Mouse (Mus musculus) heart, embryonic 16.5 days (tissue): ENCODE data around the gene Evl. TPM values are rescaled to one million over a fixed set of nuclear protein-coding genes. Genes with fewer than 3 reads are reported as not detected.

Source experiments
- ATAC-seq: fragments of 200-750 bp; cut with Nextera tagmentation; replicated peaks from 2 replicates; pipeline ENCODE4 v1.8.0; 2017; ENCODE audit warnings: moderate number of reproducible peaks; ENCODE audit not compliant: insufficient read depth, low FRiP score; ENCODE audit errors: extremely low read depth
- H3K27ac ChIP-seq: fragments of 300-500 bp; sonication (generic); 2 replicates; pipeline ENCODE4 v1.5.1; 2014; ENCODE audit warnings: mild to moderate bottlenecking, low read length, control low read depth, moderate library complexity
- H3K27me3 ChIP-seq: fragments of 300-500 bp; sonication (generic); 2 replicates; pipeline ENCODE4 v1.6.1; 2014; ENCODE audit warnings: low read length, mixed read lengths; ENCODE audit not compliant: control insufficient read depth, insufficient read depth
- H3K36me3 ChIP-seq: fragments of 300-500 bp; sonication (generic); 2 replicates; pipeline ENCODE4 v1.6.1; 2014; ENCODE audit not compliant: control insufficient read depth, insufficient read depth
- H3K4me1 ChIP-seq: fragments of 300-500 bp; sonication (generic); 2 replicates; pipeline ENCODE4 v1.6.1; 2014; ENCODE audit warnings: low read length, mixed read lengths; ENCODE audit not compliant: control insufficient read depth, insufficient read depth
- H3K4me2 ChIP-seq: fragments of 300-500 bp; sonication (generic); 2 replicates; pipeline ENCODE4 v1.6.1; 2014; ENCODE audit warnings: low read depth, mild to moderate bottlenecking, control low read depth, low read length
- H3K4me3 ChIP-seq: fragments of 300-500 bp; sonication (generic); 2 replicates; pipeline ENCODE4 v1.5.1; 2014; ENCODE audit warnings: mild to moderate bottlenecking, control low read depth, low read length
- H3K9ac ChIP-seq: fragments of 300-500 bp; sonication (generic); 2 replicates; pipeline ENCODE4 v1.6.1; 2014; ENCODE audit warnings: low read length, control low read depth
- H3K9me3 ChIP-seq: fragments of 300-500 bp; sonication (generic); replicated peaks from 2 replicates; pipeline ENCODE4 v1.6.1; 2016; ENCODE audit warnings: low read length; ENCODE audit not compliant: control insufficient read depth
- WGBS: fragments of 180-500 bp; shearing (Covaris S2); extraction: QIAGEN DNeasy Blood & Tissue Kit; methylation state at CpG from one replicate; pipeline ENCODE4 v1.1.7; 2014; 5-methylcytosine and 5-hydroxymethylcytosine counted together
- microRNA counts: library from miRNA; unstranded; fragments of <30 nt; microRNA quantifications from one replicate; lab custom pipeline; 2016
- microRNA-seq: library from miRNA; unstranded; fragments of <30 nt; microRNA quantifications from one replicate; pipeline ENCODE4, GENCODE M21; 2017
- polyA plus RNA-seq: library from polyadenylated mRNA; unstranded; fragments of >200 nt; fragmentation: Nextera tagmentation; extraction: Ambion mirVana; gene quantifications from 2 replicates; pipeline ENCODE4 v1.2.1, GENCODE M21; 2015

The Evl gene
- polyA plus RNA-seq, 1 experiment from 2014 or later = 25.8 TPM

GRCm38 (mm10) chr12:108722464-108722863, 167.9 kb downstream of the Evl start:
- no peaks in the 10 kb centered on the region for H3K36me3 ChIP-seq

DNA sequence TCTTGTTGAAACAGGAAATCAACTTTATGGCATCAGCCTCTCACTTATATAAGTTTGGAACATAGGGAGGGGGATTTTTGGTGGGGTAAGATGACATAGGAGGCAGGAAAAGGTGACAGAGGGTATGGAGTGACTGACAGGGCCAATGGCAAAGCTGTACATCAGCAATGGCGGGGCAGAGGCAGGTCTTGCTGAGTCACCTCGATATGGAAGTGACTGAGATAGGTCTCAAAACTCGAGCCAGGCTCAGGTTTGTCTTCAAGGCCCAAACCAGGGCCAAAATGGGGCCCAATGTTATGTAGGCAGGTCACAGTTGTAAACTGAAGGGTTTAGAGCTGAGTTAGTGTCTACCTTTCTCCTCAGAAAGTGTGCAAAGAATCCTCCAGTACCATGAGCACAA, 169.3 kb downstream of the Evl start:
- H3K9ac ChIP-seq = no peak overlapping the region

More at GRCm38 (mm10) chr12:108722464-108722863, 167.9 kb downstream of the Evl start:
- Histone ChIP-seq H3K27ac (no peak overlapping the region), H3K4me1 (no peaks in the 10 kb centered on the region), H3K4me3 (no peak overlapping the region), H3K4me2 (no peak overlapping the region), H3K27me3 (no peaks in the 10 kb centered on the region), H3K9me3 (peaks cover 3% of the 10 kb centered on the region), H3K9ac (no peak overlapping the region)
- ATAC-seq = no peak
- WGBS = 88% methylated on average over 4 of the region's 4 CpGs

DNA sequence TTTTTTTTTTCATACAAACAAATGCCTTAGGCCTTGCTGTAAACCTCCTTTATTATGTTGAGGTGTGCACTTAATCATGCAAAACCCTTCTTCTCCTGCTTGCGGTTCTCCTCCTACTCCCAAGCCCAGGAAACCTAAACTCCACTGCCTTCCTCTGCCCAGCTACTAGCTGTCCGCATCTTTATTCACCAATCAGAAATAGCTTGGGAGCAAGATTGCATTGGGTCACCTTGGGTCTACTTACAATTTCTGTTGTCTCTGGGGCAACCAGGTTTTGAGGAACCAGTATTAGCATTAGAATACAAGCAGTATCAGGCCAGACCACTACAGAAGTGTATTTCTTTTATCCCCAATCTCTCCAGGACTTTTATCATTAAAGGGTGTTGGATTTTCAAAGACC, 179.9 kb downstream of the Evl start:
- Histone ChIP-seq H3K9me3 (no peaks in the 10 kb centered on the region), H3K27me3 (no peaks in the 10 kb centered on the region), H3K4me3 (no peak overlapping the region), H3K4me2 (no peak overlapping the region), H3K4me1 (no peaks in the 10 kb centered on the region), H3K9ac (no peak overlapping the region), H3K36me3 (no peaks in the 10 kb centered on the region), H3K27ac (no peak overlapping the region)
- no peak for ATAC-seq
- 86% methylated on average over 2 of the region's 2 CpGs for WGBS

More for the DNA sequence above, 169.3 kb downstream of the Evl start:
- ATAC-seq = no peak
- Histone ChIP-seq H3K36me3 (no peaks in the 10 kb centered on the region), H3K9me3 (peaks cover 3% of the 10 kb centered on the region), H3K4me2 (no peak overlapping the region), H3K27ac (no peak overlapping the region), H3K4me1 (no peaks in the 10 kb centered on the region), H3K4me3 (no peak overlapping the region), H3K27me3 (no peaks in the 10 kb centered on the region)
- WGBS = 78% methylated on average over 3 of the region's 3 CpGs

DNA sequence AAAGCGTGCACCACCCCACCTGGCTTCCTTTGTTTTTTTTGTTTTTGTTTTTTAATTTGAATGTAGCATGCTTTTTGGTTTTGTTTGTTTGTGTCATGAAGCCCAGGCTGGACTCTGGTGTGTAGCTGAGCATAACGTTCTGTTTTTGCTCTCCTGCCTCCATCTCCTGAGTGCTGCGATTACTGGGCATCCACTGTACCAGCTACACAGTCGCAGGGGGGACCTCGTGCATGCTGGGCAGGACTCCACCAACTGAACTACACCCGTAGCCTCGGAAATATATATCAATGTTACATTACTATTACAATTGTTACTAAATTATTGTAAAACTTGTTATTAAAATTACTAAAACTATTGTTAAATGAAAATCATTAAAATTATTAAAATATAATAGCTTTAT, 183.3 kb downstream of the Evl start:
- no peak overlapping the region for H3K4me3 ChIP-seq
- H3K27ac ChIP-seq = no peak overlapping the region
- H3K36me3 ChIP-seq = no peaks in the 10 kb centered on the region
- ATAC-seq = no peak
- H3K4me2 ChIP-seq = no peak overlapping the region
- no peaks in the 10 kb centered on the region for H3K27me3 ChIP-seq
- no peaks in the 10 kb centered on the region for H3K4me1 ChIP-seq
- WGBS = 88% methylated on average over 7 of the region's 7 CpGs
- no peaks in the 10 kb centered on the region for H3K9me3 ChIP-seq
- H3K9ac ChIP-seq = no peak overlapping the region

MicroRNAs within 50 kb of the gene (microRNA counts, 519-probe panel; counts per million panel counts)
- microRNA mmu-miR-342-3p (lab: Ali Mortazavi, UCI) (3,259 counts per million, percentile 84 among the panel's probes with 10 or more counts), microRNA mmu-miR-342-5p (lab: Ali Mortazavi, UCI) (not detected)

Small RNA genes lying within 50 kb of the gene (microRNA-seq; reads per million reads assigned to microRNA genes)
- gene Gm23872 (not detected), gene Mir342 (2,785 reads per million, percentile 87 among the genes with 10 or more reads in this experiment)

Other genes starting within 250 kb of the Evl start
- gene Hhipl1, start 248.4 kb upstream of the Evl start, polyA plus RNA-seq = 0.84 and 0.95 TPM in 2 replicates
- gene Cyp46a1, start 220.3 kb upstream of the Evl start, polyA plus RNA-seq = 4.9 TPM in 2 replicates
- gene Eml1, start 183.8 kb upstream of the Evl start, polyA plus RNA-seq = 84.9 and 87.0 TPM in 2 replicates
- 1.5 and 3.0 TPM in 2 replicates for gene Degs2, start 147.6 kb downstream of the Evl start, polyA plus RNA-seq
- gene Yy1, start 238.3 kb downstream of the Evl start, polyA plus RNA-seq = 11.7 and 12.5 TPM in 2 replicates